Mouse (Mus musculus): ENCODE data around the gene Ankrd65. TPM values are rescaled to one million over a fixed set of nuclear protein-coding genes. Genes with fewer than 3 reads are reported as not detected.

Gene Ankrd65
- total RNA-seq, 1 experiment from 2014 or later, result not detected

DNA sequence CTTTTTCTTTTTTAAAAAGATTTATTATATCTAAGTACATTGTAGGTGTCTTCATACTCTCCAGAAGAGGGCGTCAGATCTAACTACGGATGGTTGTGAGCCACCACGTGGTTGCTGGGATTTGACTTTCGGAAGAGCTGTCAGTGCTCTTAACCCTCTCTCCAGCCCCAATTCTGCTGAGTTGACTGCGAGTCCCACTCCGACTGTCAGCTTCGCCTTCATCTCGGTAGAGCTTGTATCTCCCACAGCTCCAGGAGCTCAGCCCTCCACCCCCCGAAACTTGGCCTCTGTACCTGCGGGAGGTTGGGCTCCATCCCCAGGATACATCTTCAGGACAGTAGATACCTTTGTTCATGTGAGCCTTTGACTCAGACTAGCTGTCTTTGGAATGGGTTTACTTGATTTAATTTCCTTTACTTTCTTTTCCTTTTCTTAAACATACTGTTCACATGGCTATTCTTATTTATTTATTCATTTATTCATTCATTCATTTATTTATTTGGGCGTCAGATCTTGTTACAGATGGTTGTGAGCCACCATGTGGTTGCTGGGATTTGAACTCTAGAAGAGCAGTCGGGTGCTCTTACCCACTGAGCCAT is 12.6 kb downstream of the Ankrd65 start, which contains the start of gene Mrpl20:
Gene Mrpl20, plus strand, starts transcription at position 138 of the 599 bp plus-strand sequence.
- no peak; the same call in 1 of the 2 replicates for ATAC-seq (replicated peaks; ENCODE audit: insufficient number of reproducible peaks, low FRiP score, low TSS enrichment, poor library complexity, severe bottlenecking)

DNA sequence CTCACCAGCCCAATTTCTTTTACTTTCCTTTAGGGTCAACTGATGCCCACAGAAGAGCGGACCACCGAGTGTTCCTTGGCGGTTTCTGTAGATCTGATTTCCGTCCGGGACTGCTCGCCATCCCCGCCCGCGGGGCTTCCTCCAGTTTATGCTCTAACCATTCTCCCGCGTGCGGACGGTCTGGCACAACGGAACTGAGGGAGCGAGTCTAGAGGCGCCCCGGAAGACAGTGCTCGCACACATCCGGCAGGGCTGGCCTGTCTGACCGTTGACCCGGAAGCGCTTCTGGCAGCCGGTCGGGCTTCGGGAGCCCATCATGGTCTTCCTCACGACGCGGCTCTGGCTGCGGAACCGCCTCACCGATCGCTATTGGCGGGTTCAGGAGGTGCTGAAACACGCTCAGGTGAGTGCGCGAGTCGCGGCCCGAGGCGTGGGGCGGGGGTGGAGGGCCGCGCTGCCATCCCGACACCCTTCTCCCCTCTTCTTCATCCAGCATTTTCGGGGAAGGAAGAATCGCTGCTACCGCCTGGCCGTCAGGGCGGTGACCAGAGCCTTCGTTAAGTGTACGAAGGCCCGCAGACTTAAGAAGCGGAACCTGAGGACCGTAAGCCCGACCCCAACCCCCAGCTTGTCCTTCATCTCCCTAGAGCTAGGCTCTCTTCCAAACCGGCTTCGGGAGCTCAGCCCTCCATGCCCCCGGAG is 13.3 kb downstream of the Ankrd65 start:
- ATAC-seq (replicated peaks; ENCODE audit: insufficient number of reproducible peaks, low FRiP score, low TSS enrichment, poor library complexity, severe bottlenecking), result peak; percentile 99

DNA sequence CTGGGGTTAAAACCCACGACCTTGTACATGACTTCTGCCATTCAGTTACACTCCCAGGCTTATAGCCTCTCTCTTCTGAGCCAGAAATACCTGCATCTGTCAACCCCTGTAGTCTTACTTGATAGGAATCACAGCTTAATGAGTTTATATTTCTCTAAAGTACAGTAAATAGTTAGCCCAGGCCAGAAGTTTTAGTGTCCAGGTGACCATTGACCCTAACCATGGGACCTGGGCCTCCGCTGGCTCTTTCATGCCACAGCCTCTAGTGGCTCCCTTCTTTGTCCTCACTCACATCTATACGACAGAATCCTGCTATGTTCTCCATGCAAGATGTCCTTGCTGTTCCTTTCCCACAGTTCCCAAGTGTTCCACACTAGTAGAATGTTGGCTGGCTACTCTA is 17.6 kb downstream of the Ankrd65 start:
- ATAC-seq (replicated peaks; ENCODE audit: insufficient number of reproducible peaks, low FRiP score, low TSS enrichment, poor library complexity, severe bottlenecking), result no peak

- ATAC-seq (replicated peaks; ENCODE audit: insufficient number of reproducible peaks, low FRiP score, low TSS enrichment, poor library complexity, severe bottlenecking), result peak; percentile 99
These were observed 21.9 kb downstream of the Ankrd65 start, which contains the start of gene Ccnl2 for GRCm38 (mm10) chr4:155811929-155812664. Gene Ccnl2, plus strand, starts transcription at chr4:155812489.

- no peak for ATAC-seq (replicated peaks; ENCODE audit: insufficient number of reproducible peaks, low FRiP score, low TSS enrichment, poor library complexity, severe bottlenecking)
These were observed 22.5 kb downstream of the Ankrd65 start for GRCm38 (mm10) chr4:155812665-155813181.

DNA sequence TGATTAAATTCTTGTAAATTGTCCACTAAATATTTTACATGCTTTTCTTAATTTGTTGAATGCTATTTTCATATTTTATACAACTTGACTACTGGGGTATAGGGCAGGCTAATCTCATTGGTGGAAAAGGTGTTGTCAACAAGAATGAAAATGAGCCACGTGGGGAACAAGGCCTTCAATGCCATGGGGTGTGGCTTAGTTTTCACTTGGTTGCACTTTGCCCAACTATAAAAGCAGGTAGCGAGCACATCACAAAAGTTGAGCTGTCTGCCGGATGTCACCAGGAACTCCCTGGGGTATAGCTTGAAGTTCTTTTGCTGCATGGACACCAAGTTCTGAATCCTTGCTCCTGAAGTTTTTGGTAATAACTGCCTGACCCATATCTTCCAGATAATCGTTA is 27.3 kb downstream of the Ankrd65 start:
- ATAC-seq (replicated peaks; ENCODE audit: insufficient number of reproducible peaks, low FRiP score, low TSS enrichment, poor library complexity, severe bottlenecking), result no peak

GRCm38 (mm10) chr4:155821025-155821424 is 30.8 kb downstream of the Ankrd65 start:
- no peak for ATAC-seq (replicated peaks; ENCODE audit: insufficient number of reproducible peaks, low FRiP score, low TSS enrichment, poor library complexity, severe bottlenecking)

GRCm38 (mm10) chr4:155823443-155823842 is 33.2 kb downstream of the Ankrd65 start:
- ATAC-seq (replicated peaks; ENCODE audit: insufficient number of reproducible peaks, low FRiP score, low TSS enrichment, poor library complexity, severe bottlenecking), result no peak; the same call in 1 of the 2 replicates

- ATAC-seq (replicated peaks; ENCODE audit: insufficient number of reproducible peaks, low FRiP score, low TSS enrichment, poor library complexity, severe bottlenecking), result no peak
These were observed 39.6 kb downstream of the Ankrd65 start for GRCm38 (mm10) chr4:155829866-155830265.

DNA sequence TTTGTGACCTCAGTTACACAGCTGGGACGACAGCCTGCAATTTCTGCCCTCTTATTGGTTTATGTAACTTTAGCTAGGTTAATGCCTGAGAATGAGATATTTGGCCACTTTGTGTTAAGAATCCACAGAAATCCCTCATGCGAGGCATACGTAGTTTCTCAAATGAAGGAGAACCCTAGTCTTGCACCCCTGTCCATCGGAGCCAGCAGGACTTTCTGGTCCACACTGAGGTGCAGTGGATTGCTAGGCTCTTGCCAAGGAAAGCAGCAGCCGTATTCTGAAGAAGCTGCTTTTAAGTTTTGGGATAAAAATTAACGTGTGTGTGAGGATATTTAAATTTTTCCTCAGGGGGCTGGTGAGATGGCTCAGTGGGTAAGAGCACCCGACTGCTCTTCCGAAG is 40.4 kb downstream of the Ankrd65 start:
- no peak for ATAC-seq (replicated peaks; ENCODE audit: insufficient number of reproducible peaks, low FRiP score, low TSS enrichment, poor library complexity, severe bottlenecking)

GRCm38 (mm10) chr4:155831205-155831766 is 41.0 kb downstream of the Ankrd65 start, which contains the start of gene Aurkaip1:
Gene Aurkaip1, plus strand, starts transcription at chr4:155831272.
- ATAC-seq (replicated peaks; ENCODE audit: insufficient number of reproducible peaks, low FRiP score, low TSS enrichment, poor library complexity, severe bottlenecking), result peak; percentile 92

- ATAC-seq (replicated peaks; ENCODE audit: insufficient number of reproducible peaks, low FRiP score, low TSS enrichment, poor library complexity, severe bottlenecking), result 0 out of 2 replicates have a peak, but pooled peaks have one; percentile 0
These were observed 41.6 kb downstream of the Ankrd65 start for GRCm38 (mm10) chr4:155831831-155832230.

GRCm38 (mm10) chr4:155832321-155832720 is 42.1 kb downstream of the Ankrd65 start:
- no peak for ATAC-seq (replicated peaks; ENCODE audit: insufficient number of reproducible peaks, low FRiP score, low TSS enrichment, poor library complexity, severe bottlenecking)

DNA sequence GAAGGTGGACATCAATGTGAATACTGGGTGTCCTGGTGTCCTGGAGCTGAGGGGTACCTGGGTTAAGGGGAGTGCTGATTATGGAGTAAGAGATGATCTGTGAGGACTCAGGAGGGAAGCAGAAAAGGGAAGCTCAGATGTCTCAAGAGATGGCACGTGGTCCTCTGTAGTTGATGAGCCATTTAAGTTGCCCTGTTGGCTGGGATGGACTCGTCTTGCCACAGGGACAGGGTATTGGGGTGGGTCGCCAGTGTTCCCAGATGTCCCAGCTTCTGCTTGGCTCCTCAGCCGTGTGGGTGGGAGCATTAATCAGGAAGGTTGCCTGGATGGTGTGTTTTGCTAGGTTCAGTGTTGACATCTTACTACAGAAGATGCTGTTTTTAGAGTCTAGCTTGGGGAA is 43.0 kb downstream of the Ankrd65 start:
- ATAC-seq (replicated peaks; ENCODE audit: insufficient number of reproducible peaks, low FRiP score, low TSS enrichment, poor library complexity, severe bottlenecking), result no peak

DNA sequence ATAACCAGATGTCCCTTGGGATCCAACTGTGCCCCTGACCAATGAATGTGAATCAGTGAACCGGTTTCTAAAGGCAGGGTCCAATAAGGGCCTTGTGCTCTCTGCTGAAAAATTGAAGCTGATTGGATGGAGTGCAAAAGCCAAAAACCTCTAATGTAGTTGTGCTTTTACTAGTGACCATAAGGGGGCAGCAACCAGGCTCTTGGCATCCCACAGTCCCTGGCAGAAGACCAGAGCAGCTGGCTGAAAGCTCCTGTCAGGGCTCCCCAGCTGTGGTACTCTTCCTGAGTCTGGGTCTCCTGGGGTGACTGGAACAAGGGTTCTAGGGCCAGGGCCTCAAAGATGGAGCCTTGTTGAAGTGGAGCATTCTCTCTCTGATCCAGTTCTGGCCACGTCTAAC is 43.6 kb downstream of the Ankrd65 start:
- ATAC-seq (replicated peaks; ENCODE audit: insufficient number of reproducible peaks, low FRiP score, low TSS enrichment, poor library complexity, severe bottlenecking), result peak; percentile 20

DNA sequence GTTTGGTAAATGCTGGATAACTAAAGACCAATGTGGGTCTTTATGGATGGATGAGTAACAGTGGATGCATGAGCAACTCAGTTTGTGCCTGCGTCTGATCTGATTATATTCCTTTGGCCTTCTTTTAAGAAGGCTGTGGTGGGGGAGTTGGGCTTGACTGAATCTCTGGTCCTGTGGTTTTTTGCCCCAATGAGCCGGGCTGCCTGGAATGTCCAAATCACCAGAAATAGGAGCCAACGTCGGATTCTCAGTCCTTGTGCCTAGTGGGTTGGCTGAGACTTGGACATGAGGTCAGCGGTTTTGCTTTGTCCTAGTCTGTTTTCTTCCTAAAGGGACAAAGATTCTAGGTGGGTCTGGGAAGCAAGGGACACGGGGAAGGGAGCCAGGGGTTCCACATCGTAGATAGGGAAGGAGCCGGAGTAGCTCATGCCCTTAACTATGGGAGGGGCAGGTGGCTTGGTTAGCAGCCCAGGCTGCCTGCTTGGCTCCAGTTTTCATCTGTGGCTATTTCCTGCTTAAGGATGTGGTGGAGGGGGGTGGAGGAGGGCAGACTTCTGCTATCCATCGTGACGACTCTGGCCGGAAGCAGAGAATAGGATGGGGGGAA is 47.3 kb downstream of the Ankrd65 start:
- no peak for ATAC-seq (replicated peaks; ENCODE audit: insufficient number of reproducible peaks, low FRiP score, low TSS enrichment, poor library complexity, severe bottlenecking)

GRCm38 (mm10) chr4:155838187-155839153 is 48.2 kb downstream of the Ankrd65 start:
- no peak for ATAC-seq (replicated peaks; ENCODE audit: insufficient number of reproducible peaks, low FRiP score, low TSS enrichment, poor library complexity, severe bottlenecking)
